Mouse (Mus musculus) midbrain, postnatal 0 days (tissue): ENCODE results near the gene Slc25a47. TPM values are rescaled to one million over a fixed set of nuclear protein-coding genes. Genes with fewer than 3 reads are reported as not detected.
A peak's percentile ranks its signal among the peaks of the same experiment; 100 is the strongest.

Experiments
- ATAC-seq: fragments of 200-750 bp; cut with Nextera tagmentation; 2 replicates; pipeline ENCODE4 v1.8.0; 2017; ENCODE audit warnings: moderate number of reproducible peaks, mild to moderate bottlenecking, moderate TSS enrichment, moderate library complexity; ENCODE audit not compliant: low FRiP score
- DNase-seq: peaks from one replicate; pipeline ENCODE4 v3.0.0-alpha.2; 2015; ENCODE audit warnings: low spot score
- H3K27ac ChIP-seq: fragments of 300-500 bp; sonication (generic); 2 replicates; pipeline ENCODE4 v1.5.1; 2014; ENCODE audit warnings: low read depth, mild to moderate bottlenecking, low read length, mixed read lengths
- H3K27me3 ChIP-seq: fragments of 300-500 bp; sonication (generic); 2 replicates; pipeline ENCODE4 v1.6.1; 2014; ENCODE audit warnings: low read length, control low read depth, mixed read lengths; ENCODE audit not compliant: insufficient read depth
- H3K36me3 ChIP-seq: fragments of 300-500 bp; sonication (generic); 2 replicates; pipeline ENCODE4 v1.6.1; 2014; ENCODE audit warnings: low read length, control low read depth, mixed read lengths; ENCODE audit not compliant: insufficient read depth
- H3K4me1 ChIP-seq: fragments of 300-500 bp; sonication (generic); 2 replicates; pipeline ENCODE4 v1.6.1; 2014; ENCODE audit warnings: mild to moderate bottlenecking, control low read depth, antibody characterized with exemption, low read length, mixed read lengths; ENCODE audit not compliant: insufficient read depth
- H3K4me2 ChIP-seq: fragments of 300-500 bp; sonication (generic); 2 replicates; pipeline ENCODE4 v1.6.1; 2014; ENCODE audit warnings: low read depth, mild to moderate bottlenecking, low read length, mixed read lengths; ENCODE audit not compliant: poor library complexity, severe bottlenecking
- H3K4me3 ChIP-seq: fragments of 300-500 bp; sonication (generic); 2 replicates; pipeline ENCODE4 v1.5.1; 2014; ENCODE audit warnings: low read depth, mild to moderate bottlenecking, low read length, moderate library complexity
- H3K9ac ChIP-seq: fragments of 300-500 bp; sonication (generic); replicated peaks from 2 replicates; pipeline ENCODE4 v1.6.1; 2014; ENCODE audit warnings: mild to moderate bottlenecking, low read length, moderate library complexity, mixed read lengths; ENCODE audit not compliant: poor library complexity, severe bottlenecking
- H3K9me3 ChIP-seq: fragments of 300-500 bp; sonication (generic); 2 replicates; pipeline ENCODE4 v1.6.1; 2016; ENCODE audit warnings: low read length, control low read depth
- CTCF ChIP-seq: IDR thresholded peaks from 2 replicates; pipeline ENCODE4 v1.5.1; 2016; ENCODE audit warnings: antibody characterized with exemption, mild to moderate bottlenecking
- WGBS: fragments of 180-500 bp; shearing (Covaris S2); extraction: QIAGEN DNeasy Blood & Tissue Kit; methylation state at CpG from one replicate; pipeline ENCODE4 v1.1.7; 2014; 5-methylcytosine and 5-hydroxymethylcytosine counted together
- polyA plus RNA-seq: library from polyadenylated mRNA; unstranded; fragments of >200 nt; fragmentation: Nextera tagmentation; extraction: Ambion mirVana; gene quantifications from 2 replicates; pipeline ENCODE4 v1.2.1, GENCODE M21; 2015
- total RNA-seq: library from RNA; depleted of rRNA; stranded (reverse); fragments of >200 nt; gene quantifications from 2 replicates; pipeline ENCODE4 v1.2.3, GENCODE M21; 2014

The Slc25a47 gene
- total and polyA plus RNA-seq, 2 experiments from 2014 or later, result 5.9 to 13.2 TPM

GRCm38 (mm10) chr12:108810309-108810708 lies 25.5 kb upstream of the Slc25a47 start:
- Histone ChIP-seq H3K9ac (no peak overlapping the region), H3K4me1 (0 out of 2 replicates have a peak, but pooled peaks cover 3% of the 10 kb centered on the region), H3K27me3 (no peaks in the 10 kb centered on the region), H3K27ac (no peak overlapping the region), H3K9me3 (no peaks in the 10 kb centered on the region), H3K4me3 (no peak overlapping the region), H3K4me2 (no peak overlapping the region), H3K36me3 (peaks cover 13% of the 10 kb centered on the region; the same call in 1 of the 2 replicates)
- DNase-seq (no peak), ATAC-seq (no peak)
- WGBS, result 91% methylated on average over 7 of the region's 7 CpGs
- no peak for TF ChIP-seq CTCF

GRCm38 (mm10) chr12:108811133-108811532 lies 24.7 kb upstream of the Slc25a47 start:
- no peak for ATAC-seq
- Histone ChIP-seq H3K4me3 (no peak overlapping the region), H3K27ac (no peak overlapping the region), H3K9me3 (no peaks in the 10 kb centered on the region), H3K9ac (no peak overlapping the region), H3K27me3 (no peaks in the 10 kb centered on the region), H3K4me1 (0 out of 2 replicates have a peak, but pooled peaks cover 3% of the 10 kb centered on the region), H3K4me2 (no peak overlapping the region), H3K36me3 (peaks cover 15% of the 10 kb centered on the region; the same call in 1 of the 2 replicates)
- WGBS, result 64% methylated on average over 2 of the region's 2 CpGs
- peak; percentile 73 for TF ChIP-seq CTCF
- peak; percentile 47 for DNase-seq

GRCm38 (mm10) chr12:108812463-108812862 lies 23.4 kb upstream of the Slc25a47 start:
- no peak overlapping the region for H3K9ac ChIP-seq
- TF ChIP-seq CTCF, result no peak
- ATAC-seq (no peak), DNase-seq (no peak)
- no peaks in the 10 kb centered on the region for H3K27me3 ChIP-seq
- 89% methylated on average over 6 of the region's 6 CpGs for WGBS
- 0 out of 2 replicates have a peak, but pooled peaks cover 3% of the 10 kb centered on the region for H3K4me1 ChIP-seq
- H3K4me2 ChIP-seq, result no peak overlapping the region
- no peak overlapping the region for H3K27ac ChIP-seq
- no peak overlapping the region for H3K4me3 ChIP-seq
- H3K9me3 ChIP-seq, result no peaks in the 10 kb centered on the region
- peaks cover 12% of the 10 kb centered on the region; the same call in 1 of the 2 replicates for H3K36me3 ChIP-seq

GRCm38 (mm10) chr12:108814470-108814869 lies 21.4 kb upstream of the Slc25a47 start:
- DNase-seq (no peak), ATAC-seq (no peak)
- H3K4me1 ChIP-seq, result 0 out of 2 replicates have a peak, but pooled peaks cover 3% of the 10 kb centered on the region
- H3K27me3 ChIP-seq, result no peaks in the 10 kb centered on the region
- no peak overlapping the region for H3K9ac ChIP-seq
- no peaks in the 10 kb centered on the region for H3K9me3 ChIP-seq
- WGBS, result 94% methylated on average over 6 of the region's 6 CpGs
- peaks cover 16% of the 10 kb centered on the region for H3K36me3 ChIP-seq
- no peak overlapping the region for H3K4me3 ChIP-seq
- H3K4me2 ChIP-seq, result no peak overlapping the region
- H3K27ac ChIP-seq, result no peak overlapping the region
- TF ChIP-seq CTCF, result no peak

GRCm38 (mm10) chr12:108816569-108816968 lies 19.3 kb upstream of the Slc25a47 start:
- no peak for TF ChIP-seq CTCF
- Histone ChIP-seq H3K27ac (no peak overlapping the region), H3K36me3 (peaks cover 16% of the 10 kb centered on the region), H3K4me3 (no peak overlapping the region), H3K4me2 (no peak overlapping the region), H3K27me3 (no peaks in the 10 kb centered on the region), H3K4me1 (0 out of 2 replicates have a peak, but pooled peaks cover 3% of the 10 kb centered on the region), H3K9me3 (no peaks in the 10 kb centered on the region), H3K9ac (no peak overlapping the region)
- ATAC-seq (no peak), DNase-seq (no peak)
- 79% methylated on average over 11 of the region's 11 CpGs for WGBS

GRCm38 (mm10) chr12:108820461-108820860 lies 15.4 kb upstream of the Slc25a47 start:
- H3K36me3 ChIP-seq, result peaks cover 5% of the 10 kb centered on the region
- H3K9ac ChIP-seq, result no peak overlapping the region
- TF ChIP-seq CTCF, result no peak
- no peaks in the 10 kb centered on the region for H3K27me3 ChIP-seq
- no peak for ATAC-seq
- DNase-seq, result no peak
- H3K9me3 ChIP-seq, result no peaks in the 10 kb centered on the region
- H3K4me1 ChIP-seq, result no peaks in the 10 kb centered on the region
- no peak overlapping the region for H3K4me3 ChIP-seq
- no peak overlapping the region for H3K27ac ChIP-seq
- 89% methylated on average over 4 of the region's 4 CpGs for WGBS
- H3K4me2 ChIP-seq, result no peak overlapping the region
